Mouse (Mus musculus) G1E (cell line): Measurements from ENCODE around the gene Grin1. TPM values are rescaled to one million over a fixed set of nuclear protein-coding genes. Genes with fewer than 3 reads are reported as not detected.

Experiments
- ATAC-seq: 2 replicates; pipeline ENCODE4 v1.8.0; 2016; ENCODE audit warnings: mild to moderate bottlenecking; ENCODE audit not compliant: insufficient number of reproducible peaks, poor library complexity, low FRiP score, severe bottlenecking; ENCODE audit errors: extremely low read depth
- DNase-seq: peaks from one replicate; pipeline ENCODE4 v3.0.0; 2012; ENCODE audit warnings: low spot score
- H3K27me3 ChIP-seq: 2 replicates; pipeline ENCODE4 v1.6.1; 2012; ENCODE audit warnings: mild to moderate bottlenecking, low read length, inconsistent platforms; ENCODE audit not compliant: insufficient read depth
- H3K36me3 ChIP-seq: replicated peaks from 2 replicates; pipeline ENCODE3; 2012; ENCODE audit warnings: mild to moderate bottlenecking, inconsistent platforms
- H3K4me1 ChIP-seq: 2 replicates; pipeline ENCODE4 v1.6.1; 2012; ENCODE audit warnings: low read depth, low read length, inconsistent platforms, mixed read lengths; ENCODE audit not compliant: insufficient read depth
- H3K4me3 ChIP-seq: 2 replicates; pipeline ENCODE4 v1.5.1; 2012; ENCODE audit warnings: low read depth, mild to moderate bottlenecking, inconsistent platforms, low read length, moderate library complexity, mixed read lengths
- H3K9me3 ChIP-seq: replicated peaks from 2 replicates; pipeline ENCODE4 v1.6.1; 2012; ENCODE audit warnings: inconsistent platforms
- CTCF ChIP-seq: IDR thresholded peaks from 2 replicates; pipeline ENCODE4 v1.5.1; 2012; ENCODE audit warnings: low read depth, low read length, inconsistent platforms, mixed read lengths
- GATA1 ChIP-seq: IDR thresholded peaks from 2 replicates; pipeline ENCODE4 v1.6.1; 2012; ENCODE audit warnings: borderline replicate concordance, low read length, inconsistent platforms, mixed read lengths
- GATA2 ChIP-seq: IDR thresholded peaks from 2 replicates; pipeline ENCODE4 v1.6.1; 2012; ENCODE audit warnings: low read depth, low read length, inconsistent platforms, borderline replicate concordance
- POLR2AphosphoS5 ChIP-seq: IDR thresholded peaks from 2 replicates; pipeline ENCODE4 v1.6.1; 2012; ENCODE audit warnings: low read depth, low read length, inconsistent platforms; ENCODE audit not compliant: insufficient replicate concordance
- TAL1 ChIP-seq: conservative IDR thresholded peaks from 2 replicates; pipeline ENCODE4 v1.6.1; 2012; ENCODE audit warnings: low read depth, low read length, inconsistent platforms, mixed read lengths
- polyA plus RNA-seq: library from polyadenylated mRNA; stranded (reverse); fragments of >175 nt; gene quantifications from 2 replicates; pipeline ENCODE4 v1.2.3, GENCODE M21; 2012
- total RNA-seq, 2 experiments: library from RNA; stranded (forward) in 1 of 2; stranded (reverse) in 1 of 2; fragments of 200-1000 nt in 1 of 2; fragments of >200 nt in 1 of 2; fragmentation: Nextera tagmentation in 1 of 2; gene quantifications; 2 replicates each; pipeline ENCODE4 v1.2.3; 2014 to 2017

The Grin1 gene
- total and polyA plus RNA-seq, 3 experiments, result 0.33 to 1.7 (median 0.73) TPM

DNA sequence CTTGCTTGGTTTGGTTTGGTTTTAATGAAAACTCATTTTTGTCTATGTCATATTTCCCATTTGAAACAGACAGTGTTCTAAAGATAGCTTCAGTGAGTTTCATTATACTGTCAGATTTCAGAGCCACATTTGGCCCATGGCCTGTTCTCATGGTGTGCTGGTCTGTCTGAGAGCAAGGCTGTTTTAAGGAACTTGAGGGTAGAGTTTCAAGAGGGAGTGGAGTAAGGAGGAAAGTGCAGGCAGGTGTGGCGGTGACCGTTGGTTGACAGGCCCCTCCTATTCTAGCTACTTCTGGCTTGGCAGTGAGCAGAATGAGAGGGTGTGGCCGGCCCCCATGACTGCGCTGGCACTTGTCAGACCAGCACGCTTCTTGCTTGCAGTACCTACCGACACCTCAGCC, 19.3 kb upstream of the Grin1 start:
- Histone ChIP-seq H3K9me3 (no peaks in the 10 kb centered on the region), H3K27me3 (no peaks in the 10 kb centered on the region), H3K4me1 (peaks cover 27% of the 10 kb centered on the region), H3K4me3 (no peak overlapping the region), H3K36me3 (peaks cover 93% of the 10 kb centered on the region)
- TF ChIP-seq POLR2AphosphoS5, result no peak
- no peak for TF ChIP-seq CTCF
- TF ChIP-seq GATA2, result no peak
- no peak for TF ChIP-seq TAL1
- no peak for TF ChIP-seq GATA1
- ATAC-seq, result no peak
- DNase-seq, result no peak

DNA sequence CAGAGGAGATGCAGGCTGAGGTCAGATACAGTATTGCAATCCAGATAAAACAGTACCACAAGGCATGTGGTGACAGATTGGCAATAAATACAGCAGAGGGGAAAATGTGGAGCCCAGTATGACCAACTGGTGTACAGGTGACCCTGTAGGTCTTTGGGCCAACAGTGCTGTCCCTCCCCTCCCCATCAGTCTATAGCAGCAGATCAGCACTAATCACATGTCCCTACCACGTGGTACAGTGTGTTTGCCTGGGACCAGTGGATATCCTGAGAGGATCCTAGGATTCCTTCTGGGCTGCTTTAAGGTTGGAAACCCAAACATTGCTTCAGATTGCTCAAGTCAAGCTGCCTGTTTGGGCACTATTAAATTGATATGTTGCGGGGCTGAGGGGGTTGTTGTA, 14.6 kb upstream of the Grin1 start:
- Histone ChIP-seq H3K27me3 (no peaks in the 10 kb centered on the region), H3K9me3 (no peaks in the 10 kb centered on the region), H3K36me3 (peaks cover 52% of the 10 kb centered on the region), H3K4me3 (peak overlapping the region; percentile 97), H3K4me1 (peaks cover 40% of the 10 kb centered on the region)
- DNase-seq, result no peak
- no peak for ATAC-seq
- TF ChIP-seq TAL1 (no peak), CTCF (no peak), GATA2 (no peak), POLR2AphosphoS5 (no peak)

DNA sequence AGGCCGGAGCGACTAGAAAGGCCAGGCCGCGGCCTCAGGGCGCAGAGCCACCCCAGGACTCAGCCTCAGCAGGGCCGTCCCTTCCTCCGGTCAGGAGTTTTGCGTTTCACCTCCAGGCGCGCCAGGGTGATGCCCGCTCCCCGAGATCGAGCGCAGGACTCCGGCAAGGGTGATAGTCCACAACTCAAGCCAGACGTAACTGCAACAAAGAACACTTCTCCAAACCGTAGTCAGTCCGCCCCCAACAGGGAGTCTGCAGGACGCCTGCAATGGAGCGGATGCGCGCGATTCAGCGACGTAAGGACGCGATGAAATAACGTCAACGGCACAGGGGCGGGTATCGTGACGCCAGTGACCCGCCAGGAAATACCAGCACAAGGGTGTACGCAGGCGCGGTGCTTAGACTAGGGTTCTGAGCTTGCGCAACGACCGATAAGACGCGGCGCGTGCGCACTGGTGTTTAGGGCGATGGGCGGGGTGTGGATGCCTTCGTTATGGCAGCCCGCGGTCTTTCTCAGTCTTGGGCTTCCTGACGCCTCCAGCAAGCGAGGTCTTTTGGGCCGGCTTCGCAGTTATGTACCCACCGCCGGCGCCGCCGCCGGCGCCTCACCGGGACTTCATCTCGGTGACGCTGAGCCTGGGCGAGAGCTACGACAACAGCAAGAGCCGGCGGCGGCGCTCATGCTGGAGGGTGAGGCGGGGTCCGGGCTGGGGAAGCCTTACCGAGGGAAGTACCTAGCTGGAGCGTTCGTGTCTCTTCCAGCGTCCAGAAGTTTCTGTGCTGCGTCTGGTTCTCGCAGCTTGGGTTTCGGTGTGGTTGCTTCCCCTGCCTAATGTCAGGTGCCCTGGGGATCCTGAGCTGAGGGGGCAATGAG, 13.5 kb upstream of the Grin1 start, which contains the start of gene Man1b1:
Gene Man1b1, plus strand, starts transcription at position 53 of the 875 bp plus-strand sequence.
- peaks cover 40% of the 10 kb centered on the region for H3K4me1 ChIP-seq
- ATAC-seq, result peak; percentile 97
- no peaks in the 10 kb centered on the region for H3K27me3 ChIP-seq
- DNase-seq, result peak; percentile 96
- H3K4me3 ChIP-seq, result peak within 1 kb of the TSS; percentile 97
- TF ChIP-seq GATA2 (no peak), GATA1 (no peak), TAL1 (no peak), POLR2AphosphoS5 (no peak), CTCF (no peak)
- peaks cover 41% of the 10 kb centered on the region for H3K36me3 ChIP-seq
- H3K9me3 ChIP-seq, result no peaks in the 10 kb centered on the region

- Histone ChIP-seq H3K36me3 (peaks cover 31% of the 10 kb centered on the region), H3K27me3 (peaks cover 2% of the 10 kb centered on the region; the same call in 1 of the 2 replicates), H3K4me3 (peak overlapping the region; percentile 97), H3K9me3 (no peaks in the 10 kb centered on the region), H3K4me1 (peaks cover 38% of the 10 kb centered on the region)
- DNase-seq (no peak), ATAC-seq (no peak)
- no peak for TF ChIP-seq GATA2
- no peak for TF ChIP-seq CTCF
- TF ChIP-seq GATA1, result no peak
- TF ChIP-seq POLR2AphosphoS5, result no peak
- no peak for TF ChIP-seq TAL1
These were observed 12.5 kb upstream of the Grin1 start for GRCm38 (mm10) chr2:25331470-25331869.

DNA sequence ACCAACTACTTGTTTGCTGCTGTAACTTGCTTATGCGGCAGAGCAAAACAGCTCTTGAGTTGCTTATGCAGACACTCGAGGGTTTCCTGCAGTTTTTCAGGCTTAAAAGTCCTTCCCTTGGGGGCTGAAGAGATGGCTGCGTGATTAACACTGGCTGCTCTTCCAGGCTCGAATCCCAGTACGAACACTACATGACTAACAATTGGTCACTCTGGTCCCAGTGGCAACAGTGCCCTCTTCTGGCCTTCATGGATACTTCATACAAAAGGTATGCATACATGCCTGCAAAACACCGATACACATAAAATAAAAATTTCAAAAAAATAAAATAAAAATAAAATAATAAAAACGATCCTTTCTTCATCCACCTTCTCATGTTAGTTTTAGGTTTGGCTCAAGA, 9.5 kb upstream of the Grin1 start:
- no peak overlapping the region for H3K4me3 ChIP-seq
- peaks cover 14% of the 10 kb centered on the region for H3K4me1 ChIP-seq
- TF ChIP-seq TAL1, result no peak
- no peak for TF ChIP-seq GATA1
- TF ChIP-seq POLR2AphosphoS5, result no peak
- 0 out of 2 replicates have a peak, but pooled peaks have one; percentile 27 for TF ChIP-seq CTCF
- TF ChIP-seq GATA2, result no peak
- peaks cover 7% of the 10 kb centered on the region for H3K27me3 ChIP-seq
- peaks cover under 1% of the 10 kb centered on the region for H3K36me3 ChIP-seq
- DNase-seq, result no peak
- no peaks in the 10 kb centered on the region for H3K9me3 ChIP-seq
- ATAC-seq, result no peak

GRCm38 (mm10) chr2:25326036-25326435, 7.0 kb upstream of the Grin1 start:
- ATAC-seq, result no peak
- no peaks in the 10 kb centered on the region for H3K9me3 ChIP-seq
- no peak overlapping the region for H3K4me3 ChIP-seq
- TF ChIP-seq TAL1 (no peak), GATA2 (no peak), POLR2AphosphoS5 (no peak), CTCF (no peak), GATA1 (no peak)
- H3K4me1 ChIP-seq, result peaks cover 2% of the 10 kb centered on the region
- H3K36me3 ChIP-seq, result no peaks in the 10 kb centered on the region
- no peak for DNase-seq
- H3K27me3 ChIP-seq, result peaks cover 18% of the 10 kb centered on the region
